ENCODE assay signal across 15 mouse cellular contexts in genomic region chr8:61359004-61359403, GRCm38 (mm10).
DNase-seq lines count a peak whose midpoint lies in the region; ATAC-seq and TF ChIP-seq lines count a peak whose summit lies in the region.
"Had no signal": no experiment of that assay in that cellular context is flagged by ENCODE, and none has a peak within 500 bp of the region (broad histone marks: within the 10 kb centered on the region; RNA-seq: fewer than 3 reads in every experiment).

No protein-coding gene starts in this region.

- no peak overlapping the region for H3K9ac ChIP-seq in midbrain, embryonic 13.5 days (replicated peaks)
- H3K9ac ChIP-seq in midbrain, embryonic 11.5 days (ENCODE audit: low read length) = no peak overlapping the region
- H3K9ac ChIP-seq in hindbrain, embryonic 15.5 days = no peak overlapping the region
- H3K9ac ChIP-seq in intestine, postnatal 0 days (ENCODE audit: low read depth, low read length) = no peak overlapping the region
- H3K9ac ChIP-seq: embryonic facial prominence, embryonic 13.5 days; intestine, embryonic 15.5 days; lung, embryonic 14.5 days; stomach, embryonic 15.5 days had no signal

- H3K27me3 ChIP-seq in midbrain, embryonic 13.5 days = no peaks in the 10 kb centered on the region
- H3K27me3 ChIP-seq in midbrain, embryonic 11.5 days (ENCODE audit: control insufficient read depth, insufficient read depth, low read length) = no peaks in the 10 kb centered on the region; the same call in 1 of the 2 replicates
- H3K27me3 ChIP-seq in hindbrain, embryonic 15.5 days = no peaks in the 10 kb centered on the region
- no peaks in the 10 kb centered on the region for H3K27me3 ChIP-seq in intestine, postnatal 0 days (replicated peaks; ENCODE audit: control insufficient read depth, insufficient read depth, low read length)
- H3K27me3 ChIP-seq: embryonic facial prominence, embryonic 13.5 days; intestine, embryonic 15.5 days; stomach, embryonic 15.5 days had no signal

- peak; percentile 42 for DNase-seq in heart, adult 11 months
- DNase-seq in heart, postnatal 25 days (ENCODE audit: low spot score) = no peak
- DNase-seq in midbrain, embryonic 11.5 days (ENCODE audit: low spot score, missing footprints) = no peak
- DNase-seq in thymus, postnatal 36 days = peak; percentile 35 to 54
- no peak for DNase-seq in adrenal gland, postnatal 36 days
- DNase-seq: cerebellum, adult 11 months; gastrocnemius, adult 2 months; lung, embryonic 14.5 days; right cerebral cortex, adult 18-20 months had no signal

- H3K4me3 ChIP-seq in midbrain, embryonic 13.5 days (replicated peaks) = no peak overlapping the region
- no peak overlapping the region for H3K4me3 ChIP-seq in midbrain, embryonic 11.5 days (ENCODE audit: low read depth, low read length)
- no peak overlapping the region for H3K4me3 ChIP-seq in hindbrain, embryonic 15.5 days
- H3K4me3 ChIP-seq in intestine, postnatal 0 days (ENCODE audit: low read depth, low read length) = no peak overlapping the region
- H3K4me3 ChIP-seq: embryonic facial prominence, embryonic 13.5 days; gastrocnemius, adult 2 months; intestine, embryonic 15.5 days; stomach, embryonic 15.5 days had no signal

- H3K27ac ChIP-seq in midbrain, embryonic 13.5 days = 0 out of 2 replicates have a peak overlapping the region, but pooled peaks have one; percentile 62
- H3K27ac ChIP-seq in midbrain, embryonic 11.5 days (ENCODE audit: low read depth, low read length) = no peak overlapping the region
- no peak overlapping the region for H3K27ac ChIP-seq in hindbrain, embryonic 15.5 days (replicated peaks)
- no peak overlapping the region for H3K27ac ChIP-seq in intestine, postnatal 0 days (ENCODE audit: low read depth, low read length)
- H3K27ac ChIP-seq: embryonic facial prominence, embryonic 13.5 days; gastrocnemius, adult 2 months; intestine, embryonic 15.5 days; stomach, embryonic 15.5 days had no signal

- H3K36me3 ChIP-seq in midbrain, embryonic 13.5 days = peaks cover 21% of the 10 kb centered on the region; the same call in 1 of the 2 replicates
- no peaks in the 10 kb centered on the region for H3K36me3 ChIP-seq in midbrain, embryonic 11.5 days (ENCODE audit: control insufficient read depth, insufficient read depth, low read length)
- 0 out of 2 replicates have a peak, but pooled peaks cover 4% of the 10 kb centered on the region for H3K36me3 ChIP-seq in hindbrain, embryonic 15.5 days
- H3K36me3 ChIP-seq in intestine, postnatal 0 days (ENCODE audit: control insufficient read depth, insufficient read depth) = peaks cover 41% of the 10 kb centered on the region

- H3K4me2 ChIP-seq in midbrain, embryonic 13.5 days (replicated peaks) = no peak overlapping the region
- no peak overlapping the region for H3K4me2 ChIP-seq in midbrain, embryonic 11.5 days
- H3K4me2 ChIP-seq in hindbrain, embryonic 15.5 days = no peak overlapping the region
- no peak overlapping the region for H3K4me2 ChIP-seq in intestine, postnatal 0 days (replicated peaks; ENCODE audit: low read depth)
- H3K4me2 ChIP-seq: embryonic facial prominence, embryonic 13.5 days; intestine, embryonic 15.5 days; lung, embryonic 14.5 days; stomach, embryonic 15.5 days had no signal

- no peak for TF ChIP-seq CTCF in intestine, postnatal 0 days (IDR thresholded peaks at IDR 0.05; ENCODE audit: low read depth)

- H3K4me1 ChIP-seq in midbrain, embryonic 13.5 days (replicated peaks) = peaks cover 20% of the 10 kb centered on the region
- H3K4me1 ChIP-seq in midbrain, embryonic 11.5 days (ENCODE audit: control insufficient read depth, insufficient read depth, low read length) = peaks cover 3% of the 10 kb centered on the region; the same call in 1 of the 2 replicates
- H3K4me1 ChIP-seq in hindbrain, embryonic 15.5 days (replicated peaks) = peaks cover 28% of the 10 kb centered on the region
- H3K4me1 ChIP-seq in intestine, postnatal 0 days (replicated peaks; ENCODE audit: control insufficient read depth, insufficient read depth, low read length) = no peaks in the 10 kb centered on the region
- H3K4me1 ChIP-seq: intestine, embryonic 15.5 days; stomach, embryonic 15.5 days had no signal

- intact Hi-C loops in heart, postnatal 25 days (cut with DNase I) = no loop called here

- 28% methylated on average over 8 of the region's 8 CpGs for WGBS in midbrain, embryonic 13.5 days
- 45% methylated on average over 8 of the region's 8 CpGs for WGBS in midbrain, embryonic 11.5 days
- 14% methylated on average over 8 of the region's 8 CpGs for WGBS in hindbrain, embryonic 15.5 days
- WGBS in intestine, postnatal 0 days = 60% methylated on average over 8 of the region's 8 CpGs

- 0 out of 2 replicates have a peak, but pooled peaks have one; percentile 25 for ATAC-seq in midbrain, embryonic 13.5 days
- no peak for ATAC-seq in midbrain, embryonic 11.5 days (ENCODE audit: low FRiP score)
- 0 out of 2 replicates have a peak, but pooled peaks have one; percentile 12 for ATAC-seq in hindbrain, embryonic 15.5 days (ENCODE audit: low FRiP score, low read depth)
- no peak for ATAC-seq in intestine, postnatal 0 days
- ATAC-seq: intestine, embryonic 15.5 days had no signal

- H3K9me3 ChIP-seq in midbrain, embryonic 13.5 days = no peaks in the 10 kb centered on the region
- H3K9me3 ChIP-seq in midbrain, embryonic 11.5 days (ENCODE audit: control insufficient read depth, low read length) = no peaks in the 10 kb centered on the region
- no peaks in the 10 kb centered on the region for H3K9me3 ChIP-seq in hindbrain, embryonic 15.5 days
- H3K9me3 ChIP-seq in intestine, postnatal 0 days (ENCODE audit: control insufficient read depth) = no peaks in the 10 kb centered on the region
- H3K9me3 ChIP-seq: embryonic facial prominence, embryonic 13.5 days; intestine, embryonic 15.5 days; stomach, embryonic 15.5 days had no signal

Comparison
In these comparisons a context has a peak if more than half of its experiments do, and no peak if none do; other contexts are left out.
1. DNase-seq: peak in heart, adult 11 months (single experiment) and thymus, postnatal 36 days (2 of 2); none in heart, postnatal 25 days (single experiment), midbrain, embryonic 11.5 days (single experiment) and adrenal gland, postnatal 36 days (0 of 2).
2. ATAC-seq: peak in midbrain, embryonic 13.5 days (single experiment) and hindbrain, embryonic 15.5 days (single experiment); none in midbrain, embryonic 11.5 days (single experiment) and intestine, postnatal 0 days (single experiment).